Mouse (Mus musculus) midbrain, postnatal 0 days (tissue): Measurements from ENCODE around the gene Ypel2. TPM values are rescaled to one million over a fixed set of nuclear protein-coding genes. Genes with fewer than 3 reads are reported as not detected.

Source experiments
- ATAC-seq: fragments of 200-750 bp; cut with Nextera tagmentation; 2 replicates; pipeline ENCODE4 v1.8.0; 2017; ENCODE audit warnings: moderate number of reproducible peaks, mild to moderate bottlenecking, moderate TSS enrichment, moderate library complexity; ENCODE audit not compliant: low FRiP score
- DNase-seq: peaks from one replicate; pipeline ENCODE4 v3.0.0-alpha.2; 2015; ENCODE audit warnings: low spot score
- H3K27ac ChIP-seq: fragments of 300-500 bp; sonication (generic); 2 replicates; pipeline ENCODE4 v1.5.1; 2014; ENCODE audit warnings: low read depth, mild to moderate bottlenecking, low read length, mixed read lengths
- H3K27me3 ChIP-seq: fragments of 300-500 bp; sonication (generic); 2 replicates; pipeline ENCODE4 v1.6.1; 2014; ENCODE audit warnings: low read length, control low read depth, mixed read lengths; ENCODE audit not compliant: insufficient read depth
- H3K36me3 ChIP-seq: fragments of 300-500 bp; sonication (generic); 2 replicates; pipeline ENCODE4 v1.6.1; 2014; ENCODE audit warnings: low read length, control low read depth, mixed read lengths; ENCODE audit not compliant: insufficient read depth
- H3K4me1 ChIP-seq: fragments of 300-500 bp; sonication (generic); 2 replicates; pipeline ENCODE4 v1.6.1; 2014; ENCODE audit warnings: mild to moderate bottlenecking, control low read depth, antibody characterized with exemption, low read length, mixed read lengths; ENCODE audit not compliant: insufficient read depth
- H3K4me2 ChIP-seq: fragments of 300-500 bp; sonication (generic); 2 replicates; pipeline ENCODE4 v1.6.1; 2014; ENCODE audit warnings: low read depth, mild to moderate bottlenecking, low read length, mixed read lengths; ENCODE audit not compliant: poor library complexity, severe bottlenecking
- H3K4me3 ChIP-seq: fragments of 300-500 bp; sonication (generic); 2 replicates; pipeline ENCODE4 v1.5.1; 2014; ENCODE audit warnings: low read depth, mild to moderate bottlenecking, low read length, moderate library complexity
- H3K9ac ChIP-seq: fragments of 300-500 bp; sonication (generic); replicated peaks from 2 replicates; pipeline ENCODE4 v1.6.1; 2014; ENCODE audit warnings: mild to moderate bottlenecking, low read length, moderate library complexity, mixed read lengths; ENCODE audit not compliant: poor library complexity, severe bottlenecking
- H3K9me3 ChIP-seq: fragments of 300-500 bp; sonication (generic); 2 replicates; pipeline ENCODE4 v1.6.1; 2016; ENCODE audit warnings: low read length, control low read depth
- CTCF ChIP-seq: IDR thresholded peaks from 2 replicates; pipeline ENCODE4 v1.5.1; 2016; ENCODE audit warnings: antibody characterized with exemption, mild to moderate bottlenecking
- WGBS: fragments of 180-500 bp; shearing (Covaris S2); extraction: QIAGEN DNeasy Blood & Tissue Kit; methylation state at CpG from one replicate; pipeline ENCODE4 v1.1.7; 2014; 5-methylcytosine and 5-hydroxymethylcytosine counted together
- polyA plus RNA-seq: library from polyadenylated mRNA; unstranded; fragments of >200 nt; fragmentation: Nextera tagmentation; extraction: Ambion mirVana; gene quantifications from 2 replicates; pipeline ENCODE4 v1.2.1, GENCODE M21; 2015
- total RNA-seq: library from RNA; depleted of rRNA; stranded (reverse); fragments of >200 nt; gene quantifications from 2 replicates; pipeline ENCODE4 v1.2.3, GENCODE M21; 2014

Gene Ypel2
- total and polyA plus RNA-seq, 2 experiments from 2014 or later, result 4.3 to 5.8 TPM

DNA sequence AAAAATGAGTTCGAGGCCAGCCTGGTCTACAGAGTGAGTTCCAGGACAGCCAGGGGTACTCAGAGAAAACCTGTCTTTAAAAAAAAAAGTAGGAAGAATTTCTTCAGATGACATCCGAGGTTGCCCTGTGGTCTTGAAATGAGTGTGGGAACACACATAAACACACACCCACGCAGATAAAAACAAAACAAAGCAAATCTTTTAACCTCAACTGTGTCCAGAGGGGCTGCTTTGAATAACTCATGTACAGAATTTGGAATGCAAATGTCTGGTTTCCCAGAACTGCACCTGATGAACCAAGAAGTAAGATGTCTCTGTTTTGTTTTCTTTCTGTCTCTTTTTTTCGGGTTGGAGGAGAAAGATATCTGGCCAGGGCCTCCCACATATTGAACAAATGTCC lies 83.3 kb downstream of the Ypel2 start:
- Histone ChIP-seq H3K9me3 (no peaks in the 10 kb centered on the region), H3K36me3 (no peaks in the 10 kb centered on the region), H3K4me1 (no peaks in the 10 kb centered on the region), H3K27me3 (no peaks in the 10 kb centered on the region), H3K4me2 (no peak overlapping the region), H3K9ac (no peak overlapping the region), H3K4me3 (no peak overlapping the region), H3K27ac (no peak overlapping the region)
- ATAC-seq, result no peak
- 77% methylated on average over 4 of the region's 4 CpGs for WGBS
- DNase-seq, result no peak
- TF ChIP-seq CTCF, result no peak

DNA sequence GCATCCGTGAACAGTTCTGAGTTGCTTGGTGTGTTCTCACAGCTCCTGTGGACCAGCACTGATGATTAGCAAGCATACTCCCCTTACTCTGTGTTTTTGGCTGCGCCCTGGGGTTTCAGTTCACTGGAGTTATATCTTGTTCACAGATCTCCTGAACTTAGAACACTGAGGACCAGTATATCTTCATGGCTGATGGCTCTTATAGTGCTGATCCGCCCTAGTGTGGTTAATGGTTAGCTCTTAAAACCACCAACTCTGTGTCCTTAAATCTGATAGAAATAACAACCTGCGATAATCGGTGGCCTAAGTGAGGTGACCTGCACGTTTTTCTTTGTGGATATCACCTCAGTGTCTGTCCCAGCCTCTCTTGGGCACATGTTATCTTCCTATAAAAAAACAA lies 84.5 kb downstream of the Ypel2 start:
- H3K36me3 ChIP-seq, result no peaks in the 10 kb centered on the region
- H3K4me3 ChIP-seq, result no peak overlapping the region
- no peak for ATAC-seq
- WGBS, result 82% methylated on average over 6 of the region's 6 CpGs
- no peak overlapping the region for H3K4me2 ChIP-seq
- no peak for DNase-seq
- H3K9ac ChIP-seq, result no peak overlapping the region
- H3K27me3 ChIP-seq, result no peaks in the 10 kb centered on the region
- no peak for TF ChIP-seq CTCF
- no peaks in the 10 kb centered on the region for H3K9me3 ChIP-seq
- no peak overlapping the region for H3K27ac ChIP-seq
- H3K4me1 ChIP-seq, result no peaks in the 10 kb centered on the region

DNA sequence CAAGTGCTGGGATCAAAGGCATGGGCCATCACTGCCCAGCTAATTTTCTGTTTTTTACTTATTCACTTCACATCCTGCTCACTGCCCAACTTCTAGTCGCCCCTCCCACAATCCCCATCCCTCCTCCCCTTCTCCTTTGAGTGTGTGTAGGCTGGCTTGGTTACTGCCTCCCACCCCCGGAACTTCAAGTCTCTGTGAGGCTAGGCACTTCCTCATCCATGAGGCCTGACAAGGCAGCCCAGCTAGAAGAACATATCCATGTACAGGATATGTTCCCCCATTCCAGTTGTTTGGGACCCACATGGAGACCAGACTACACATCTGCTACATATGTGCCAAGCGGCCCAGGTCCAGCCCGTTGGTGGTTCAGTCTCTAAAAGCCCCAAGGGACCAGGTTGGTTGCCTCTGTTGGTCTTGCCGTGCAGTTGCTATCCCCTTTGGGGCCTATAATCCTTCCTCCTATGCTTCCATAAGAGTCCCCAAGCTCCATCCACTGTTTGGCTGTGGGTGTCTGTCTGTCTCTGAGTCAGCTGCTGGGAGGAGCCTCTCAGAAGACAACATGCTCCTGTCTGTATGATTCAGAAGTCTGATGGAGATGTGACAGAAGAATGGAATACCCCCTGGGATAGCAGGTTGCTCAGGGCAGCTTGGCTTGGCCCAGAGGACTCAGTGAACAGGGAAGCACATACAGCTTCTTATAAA lies 85.5 kb downstream of the Ypel2 start:
- WGBS, result 80% methylated on average over 5 of the region's 5 CpGs
- ATAC-seq, result no peak
- no peak for TF ChIP-seq CTCF
- Histone ChIP-seq H3K9ac (no peak overlapping the region), H3K4me2 (no peak overlapping the region), H3K27me3 (no peaks in the 10 kb centered on the region), H3K27ac (no peak overlapping the region), H3K9me3 (no peaks in the 10 kb centered on the region), H3K36me3 (no peaks in the 10 kb centered on the region), H3K4me1 (no peaks in the 10 kb centered on the region), H3K4me3 (no peak overlapping the region)
- no peak for DNase-seq

DNA sequence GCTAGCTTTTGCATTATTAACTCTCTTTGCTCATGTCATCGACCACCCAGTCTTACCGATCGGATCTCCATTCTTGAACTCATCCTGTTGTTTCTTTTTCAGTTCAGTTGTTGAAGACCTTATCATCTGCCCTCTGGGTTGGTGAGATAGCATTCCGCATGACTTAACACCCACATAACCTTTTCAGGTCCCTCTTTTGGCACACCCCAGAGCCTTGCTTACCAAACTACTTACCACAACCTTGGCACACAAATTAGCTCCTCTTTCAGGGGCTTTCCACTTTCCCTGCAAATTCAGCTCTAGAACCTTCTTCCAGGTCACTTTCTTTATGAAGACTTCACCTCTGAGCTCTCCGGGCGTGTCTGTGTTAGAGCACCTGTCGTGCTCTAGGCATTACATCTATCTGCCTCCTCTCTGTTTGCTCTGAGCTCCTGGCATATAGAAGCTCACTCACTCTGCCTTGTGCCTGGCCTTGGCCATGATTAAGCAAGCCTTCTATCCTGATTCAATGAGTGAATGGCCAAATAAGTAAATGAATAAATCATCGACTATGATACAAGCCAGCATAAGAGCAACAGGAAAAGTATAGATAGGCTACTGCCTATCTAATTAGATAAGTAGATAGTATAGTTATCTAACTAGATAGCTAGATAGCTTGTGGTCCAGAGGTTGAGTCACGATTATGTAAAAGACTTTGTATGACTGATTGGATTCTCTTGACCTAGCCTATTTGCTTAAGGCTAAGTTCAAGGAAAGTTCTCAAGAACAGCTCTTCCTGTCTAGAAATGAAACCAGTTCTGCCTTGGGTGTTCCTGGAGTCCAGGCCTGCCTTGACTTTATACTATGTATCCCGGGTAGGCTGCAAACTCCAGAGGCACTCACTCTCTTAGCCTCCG lies 86.5 kb downstream of the Ypel2 start:
- Histone ChIP-seq H3K27ac (no peak overlapping the region), H3K9me3 (no peaks in the 10 kb centered on the region), H3K36me3 (no peaks in the 10 kb centered on the region), H3K4me3 (no peak overlapping the region), H3K9ac (no peak overlapping the region), H3K4me2 (no peak overlapping the region), H3K4me1 (no peaks in the 10 kb centered on the region), H3K27me3 (no peaks in the 10 kb centered on the region)
- WGBS, result 94% methylated on average over 11 of the region's 11 CpGs
- ATAC-seq (no peak), DNase-seq (no peak)
- TF ChIP-seq CTCF, result no peak

DNA sequence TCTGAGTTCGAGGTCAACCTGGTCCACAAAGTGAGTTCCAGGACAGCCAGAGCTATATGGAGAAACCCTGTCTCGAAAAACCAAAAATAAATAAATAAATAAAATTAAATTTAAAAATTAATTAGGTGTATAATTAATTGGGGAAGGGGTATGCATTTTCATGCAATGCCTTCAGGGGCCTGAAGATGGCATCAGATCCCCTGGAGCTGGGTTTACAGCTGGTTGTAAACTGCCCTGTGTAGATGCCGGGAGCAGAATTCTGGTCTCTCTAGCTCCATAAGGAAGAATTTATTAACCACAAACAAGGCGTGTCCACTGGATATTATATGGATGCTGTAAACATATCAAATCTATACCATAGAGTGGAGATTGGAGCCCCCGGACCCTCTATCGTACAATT lies 87.2 kb downstream of the Ypel2 start:
- no peak for DNase-seq
- ATAC-seq, result no peak
- no peaks in the 10 kb centered on the region for H3K4me1 ChIP-seq
- H3K9me3 ChIP-seq, result no peaks in the 10 kb centered on the region
- no peak; the same call in 1 of the 2 replicates for TF ChIP-seq CTCF
- no peak overlapping the region for H3K9ac ChIP-seq
- no peak overlapping the region for H3K4me3 ChIP-seq
- no peaks in the 10 kb centered on the region for H3K36me3 ChIP-seq
- WGBS, result 90% methylated on average over 6 of the region's 6 CpGs
- no peaks in the 10 kb centered on the region for H3K27me3 ChIP-seq
- no peak overlapping the region for H3K27ac ChIP-seq
- H3K4me2 ChIP-seq, result no peak overlapping the region

DNA sequence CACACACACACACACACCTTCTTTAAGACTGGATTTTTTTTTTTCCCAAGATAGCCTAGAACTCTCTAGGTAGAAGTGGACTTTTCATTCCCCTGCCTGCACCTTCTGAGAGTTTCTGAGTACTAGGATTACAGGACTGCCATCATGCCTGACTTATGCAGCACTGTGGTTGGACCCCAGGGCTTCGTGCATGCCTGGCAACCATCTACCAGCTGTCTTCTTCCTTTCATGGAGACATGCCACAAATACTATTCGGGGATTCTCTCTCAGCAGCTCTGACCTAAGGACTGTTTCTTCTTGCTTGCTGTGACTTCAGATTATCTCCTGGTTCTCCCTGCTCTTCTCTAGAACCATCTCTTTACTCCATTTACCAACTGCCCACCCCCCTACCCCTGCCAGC lies 88.2 kb downstream of the Ypel2 start:
- Histone ChIP-seq H3K4me2 (no peak overlapping the region), H3K27me3 (no peaks in the 10 kb centered on the region), H3K27ac (no peak overlapping the region), H3K36me3 (no peaks in the 10 kb centered on the region), H3K9ac (no peak overlapping the region), H3K4me3 (no peak overlapping the region), H3K4me1 (no peaks in the 10 kb centered on the region), H3K9me3 (no peaks in the 10 kb centered on the region)
- no peak for TF ChIP-seq CTCF
- DNase-seq (no peak), ATAC-seq (no peak)
- 83% methylated on average over 2 of the region's 2 CpGs for WGBS
